Mouse (Mus musculus) liver, postnatal 0 days (tissue): ENCODE results near the gene Rfx1. TPM values are rescaled to one million over a fixed set of nuclear protein-coding genes. Genes with fewer than 3 reads are reported as not detected.

Experiments
- ATAC-seq: fragments of 200-750 bp; cut with Nextera tagmentation; 2 replicates; pipeline ENCODE4 v1.8.0; 2017; ENCODE audit warnings: mild to moderate bottlenecking, moderate library complexity
- DNase-seq: peaks from one replicate; pipeline ENCODE4 v3.0.0-alpha.2; 2016
- H3K27ac ChIP-seq: fragments of 300-500 bp; sonication (generic); 2 replicates; pipeline ENCODE4 v1.5.1; 2014; ENCODE audit warnings: antibody characterized with exemption, moderate library complexity, mild to moderate bottlenecking, low read depth
- H3K27me3 ChIP-seq: fragments of 300-500 bp; sonication (generic); 2 replicates; pipeline ENCODE4 v1.6.1; 2014; ENCODE audit warnings: low read length, control low read depth, mixed read lengths; ENCODE audit not compliant: insufficient read depth
- H3K36me3 ChIP-seq: fragments of 300-500 bp; sonication (generic); replicated peaks from 2 replicates; pipeline ENCODE4 v1.6.1; 2014; ENCODE audit warnings: mild to moderate bottlenecking, control low read depth, low read length, moderate library complexity, mixed read lengths; ENCODE audit not compliant: insufficient read depth
- H3K4me1 ChIP-seq: fragments of 300-500 bp; sonication (generic); 2 replicates; pipeline ENCODE4 v1.6.1; 2014; ENCODE audit warnings: antibody characterized with exemption, mild to moderate bottlenecking, control low read depth; ENCODE audit not compliant: insufficient read depth
- H3K4me2 ChIP-seq: fragments of 300-500 bp; sonication (generic); 2 replicates; pipeline ENCODE4 v1.6.1; 2014; ENCODE audit warnings: low read depth, mild to moderate bottlenecking, low read length, moderate library complexity, mixed read lengths
- H3K4me3 ChIP-seq: fragments of 300-500 bp; sonication (generic); 2 replicates; pipeline ENCODE4 v1.5.1; 2014; ENCODE audit warnings: low read depth, low read length
- H3K9ac ChIP-seq: fragments of 300-500 bp; sonication (generic); replicated peaks from 2 replicates; pipeline ENCODE4 v1.6.1; 2014; ENCODE audit warnings: mild to moderate bottlenecking, moderate library complexity
- H3K9me3 ChIP-seq: fragments of 300-500 bp; sonication (generic); 2 replicates; pipeline ENCODE4 v1.6.1; 2016; ENCODE audit warnings: mild to moderate bottlenecking, control low read depth, low read length, mixed read lengths
- CTCF ChIP-seq: sonication (generic); IDR thresholded peaks from 2 replicates; pipeline ENCODE4 v1.5.1; 2016; ENCODE audit warnings: antibody characterized with exemption, low read depth
- EP300 ChIP-seq: IDR thresholded peaks from 2 replicates; pipeline ENCODE4 v1.6.1; 2016; ENCODE audit warnings: antibody characterized with exemption, low read depth, mild to moderate bottlenecking
- WGBS: fragments of 180-500 bp; shearing (Covaris S2); extraction: QIAGEN DNeasy Blood & Tissue Kit; methylation state at CpG from one replicate; pipeline ENCODE4 v1.1.7; 2014; ENCODE audit not compliant: insufficient replicate concordance; 5-methylcytosine and 5-hydroxymethylcytosine counted together
- polyA plus RNA-seq: library from polyadenylated mRNA; unstranded; fragments of >200 nt; fragmentation: Nextera tagmentation; extraction: Ambion mirVana; gene quantifications from 2 replicates; pipeline ENCODE4 v1.2.1, GENCODE M21; 2015

The Rfx1 gene
- polyA plus RNA-seq, 1 experiment from 2014 or later: 1.5 TPM

DNA sequence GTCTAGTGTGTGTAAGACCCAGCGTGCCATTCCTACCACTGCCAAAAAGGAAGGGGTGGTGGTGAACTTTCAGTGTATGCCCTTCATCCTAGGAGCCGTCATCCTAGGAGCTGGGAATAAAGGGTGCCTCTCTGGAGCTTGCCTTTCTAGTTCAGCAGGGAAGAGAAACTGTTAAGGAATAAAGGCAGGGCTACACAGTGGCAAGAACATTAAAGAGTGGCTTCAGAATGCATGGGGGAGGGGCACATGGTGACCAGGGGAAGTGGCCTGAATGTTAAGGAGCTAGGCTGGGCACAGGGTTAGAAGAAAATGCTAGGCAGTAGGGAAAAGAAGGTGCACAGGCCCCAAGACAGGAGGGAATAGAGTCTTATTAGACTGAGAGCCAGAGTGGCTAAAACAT lies 3.1 kb downstream of the Rfx1 start:
- Histone ChIP-seq H3K4me2 (no peak overlapping the region), H3K9me3 (no peaks in the 10 kb centered on the region), H3K4me1 (peaks cover 35% of the 10 kb centered on the region), H3K27ac (no peak overlapping the region), H3K27me3 (no peaks in the 10 kb centered on the region), H3K4me3 (no peak overlapping the region), H3K36me3 (no peaks in the 10 kb centered on the region; the same call in 1 of the 2 replicates), H3K9ac (no peak overlapping the region; the same call in 1 of the 2 replicates)
- TF ChIP-seq CTCF (no peak), EP300 (no peak)
- DNase-seq (no peak), ATAC-seq (no peak)
- 80% methylated on average over 2 of the region's 2 CpGs for WGBS

GRCm38 (mm10) chr8:84070241-84070640 lies 3.6 kb downstream of the Rfx1 start:
- Histone ChIP-seq H3K4me3 (no peak overlapping the region), H3K36me3 (peaks cover 3% of the 10 kb centered on the region; the same call in 1 of the 2 replicates), H3K27me3 (no peaks in the 10 kb centered on the region), H3K9ac (no peak overlapping the region), H3K27ac (no peak overlapping the region), H3K4me1 (peaks cover 35% of the 10 kb centered on the region), H3K4me2 (no peak overlapping the region), H3K9me3 (no peaks in the 10 kb centered on the region)
- ATAC-seq (no peak), DNase-seq (no peak)
- WGBS: 72% methylated on average over 5 of the region's 5 CpGs
- TF ChIP-seq CTCF (no peak), EP300 (no peak)

GRCm38 (mm10) chr8:84070667-84071066 lies 4.0 kb downstream of the Rfx1 start:
- no peak overlapping the region for H3K9ac ChIP-seq

GRCm38 (mm10) chr8:84071921-84072320 lies 5.3 kb downstream of the Rfx1 start:
- no peak overlapping the region for H3K9ac ChIP-seq
- peaks cover 35% of the 10 kb centered on the region for H3K4me1 ChIP-seq
- no peaks in the 10 kb centered on the region for H3K27me3 ChIP-seq
- TF ChIP-seq CTCF (no peak), EP300 (no peak)
- no peak overlapping the region for H3K4me2 ChIP-seq
- DNase-seq (no peak), ATAC-seq (no peak)
- no peak overlapping the region for H3K4me3 ChIP-seq
- no peaks in the 10 kb centered on the region for H3K9me3 ChIP-seq
- H3K27ac ChIP-seq: no peak overlapping the region
- 64% methylated on average over 3 of the region's 3 CpGs for WGBS
- H3K36me3 ChIP-seq: peaks cover 3% of the 10 kb centered on the region; the same call in 1 of the 2 replicates

More at GRCm38 (mm10) chr8:84070667-84071066, 4.0 kb downstream of the Rfx1 start:
- Histone ChIP-seq H3K9me3 (no peaks in the 10 kb centered on the region), H3K4me1 (peaks cover 35% of the 10 kb centered on the region), H3K27ac (no peak overlapping the region), H3K4me2 (no peak overlapping the region), H3K36me3 (peaks cover 3% of the 10 kb centered on the region; the same call in 1 of the 2 replicates), H3K27me3 (no peaks in the 10 kb centered on the region), H3K4me3 (no peak overlapping the region)
- 69% methylated on average over 2 of the region's 2 CpGs for WGBS
- ATAC-seq: no peak
- no peak for DNase-seq
- TF ChIP-seq CTCF: no peak
- no peak for TF ChIP-seq EP300

DNA sequence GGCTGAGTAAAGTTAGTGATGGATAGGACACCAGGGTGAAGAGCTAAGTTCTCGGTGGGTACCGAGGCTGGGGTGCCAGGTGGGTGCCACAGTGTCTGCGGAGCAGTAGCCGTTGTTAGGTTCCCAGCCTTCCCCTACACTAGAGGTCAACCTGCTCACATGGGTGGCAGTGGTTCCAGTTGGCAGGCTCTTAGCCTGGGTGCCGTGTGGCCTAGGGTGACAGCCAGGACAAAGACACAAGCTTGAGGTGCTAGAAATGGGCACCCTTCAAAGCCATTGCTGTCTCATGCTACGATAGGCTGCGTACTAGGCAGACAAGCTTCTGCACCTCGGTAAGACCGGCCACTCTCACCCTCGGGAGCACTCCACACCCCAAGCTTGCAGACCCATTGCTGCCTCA lies 5.7 kb downstream of the Rfx1 start:
- Histone ChIP-seq H3K4me3 (no peak overlapping the region), H3K27me3 (no peaks in the 10 kb centered on the region), H3K4me1 (peaks cover 35% of the 10 kb centered on the region), H3K36me3 (peaks cover 3% of the 10 kb centered on the region; the same call in 1 of the 2 replicates), H3K4me2 (no peak overlapping the region), H3K27ac (no peak overlapping the region), H3K9ac (no peak overlapping the region), H3K9me3 (no peaks in the 10 kb centered on the region)
- 88% methylated on average over 10 of the region's 10 CpGs for WGBS
- no peak for TF ChIP-seq CTCF
- TF ChIP-seq EP300: no peak
- no peak for DNase-seq
- ATAC-seq: no peak

DNA sequence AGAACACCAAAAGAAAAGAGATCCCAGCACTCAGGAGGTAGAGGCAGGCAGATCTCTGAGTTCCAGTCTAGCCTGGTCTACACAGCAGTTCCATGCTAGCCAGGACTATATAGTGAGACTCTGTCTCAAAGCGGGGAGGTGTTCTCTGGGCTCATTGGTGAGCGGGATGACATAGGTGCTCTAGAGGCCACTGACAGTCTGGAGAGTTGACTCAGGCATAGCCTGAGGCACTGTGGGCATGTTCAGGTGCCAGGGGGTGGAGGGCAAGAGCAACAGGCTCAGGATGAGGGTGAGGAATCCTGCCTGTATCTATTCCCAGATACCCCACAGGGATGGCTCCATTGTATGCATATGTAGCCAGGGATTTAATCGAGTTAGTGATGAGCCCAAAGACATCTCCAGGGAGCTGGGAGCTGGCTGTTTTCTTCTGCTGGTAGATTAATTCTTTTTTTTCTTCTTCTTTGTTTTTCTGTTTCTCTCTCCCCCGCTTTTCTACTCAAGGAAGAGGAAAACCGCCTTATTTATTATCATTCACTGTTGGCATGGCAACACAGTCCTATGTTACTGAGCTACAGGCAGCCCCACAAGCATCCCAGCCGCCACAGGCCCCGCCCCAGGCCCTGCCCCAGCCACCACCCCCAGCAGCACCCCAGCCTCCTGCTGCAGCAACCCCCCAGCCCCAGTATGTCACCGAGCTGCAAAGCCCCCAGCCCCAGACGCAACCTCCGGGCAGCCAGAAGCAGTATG lies 6.8 kb downstream of the Rfx1 start:
- ATAC-seq (no peak), DNase-seq (no peak)
- H3K4me1 ChIP-seq: peaks cover 25% of the 10 kb centered on the region
- H3K27me3 ChIP-seq: no peaks in the 10 kb centered on the region
- H3K4me2 ChIP-seq: no peak overlapping the region
- H3K9me3 ChIP-seq: no peaks in the 10 kb centered on the region
- 62% methylated on average over 10 of the region's 10 CpGs for WGBS
- H3K27ac ChIP-seq: no peak overlapping the region
- TF ChIP-seq CTCF (no peak), EP300 (no peak)
- no peak overlapping the region for H3K4me3 ChIP-seq
- H3K36me3 ChIP-seq: peaks cover 3% of the 10 kb centered on the region; the same call in 1 of the 2 replicates
- H3K9ac ChIP-seq: no peak overlapping the region
